Mouse (Mus musculus) kidney, adult 2 months (tissue): Measurements from ENCODE around the gene H2-DMa. TPM values are rescaled to one million over a fixed set of nuclear protein-coding genes. Genes with fewer than 3 reads are reported as not detected.

Source experiments
- DNase-seq: peaks from one replicate; pipeline ENCODE4 v3.0.0; 2021
- H3K27ac ChIP-seq: fragments of 200-500 bp; 2 replicates; pipeline ENCODE4 v1.5.1; 2012; ENCODE audit warnings: low read depth, low read length, control low read depth, inconsistent platforms; ENCODE audit not compliant: insufficient read depth
- H3K27me3 ChIP-seq: fragments of 200-500 bp; replicated peaks from 2 replicates; pipeline ENCODE4 v1.6.1; 2012; ENCODE audit warnings: mild to moderate bottlenecking, moderate library complexity, low read length, inconsistent platforms; ENCODE audit not compliant: control insufficient read depth, insufficient read depth
- H3K36me3 ChIP-seq: fragments of 200-500 bp; 2 replicates; pipeline ENCODE4 v1.6.1; 2012; ENCODE audit warnings: mild to moderate bottlenecking, moderate library complexity, low read length, inconsistent platforms; ENCODE audit not compliant: control insufficient read depth, insufficient read depth
- H3K4me1 ChIP-seq: fragments of 200-500 bp; 2 replicates; pipeline ENCODE4 v1.6.1; 2011; ENCODE audit warnings: low read length; ENCODE audit not compliant: control insufficient read depth, insufficient read depth
- H3K4me3 ChIP-seq: fragments of 200-500 bp; 2 replicates; pipeline ENCODE4 v1.5.1; 2011; ENCODE audit warnings: mild to moderate bottlenecking, low read depth, low read length, control low read depth; ENCODE audit not compliant: insufficient read depth
- CTCF ChIP-seq: fragments of 200-500 bp; conservative IDR thresholded peaks from 2 replicates; pipeline ENCODE4 v1.5.1; 2011; ENCODE audit warnings: low read depth, mild to moderate bottlenecking, control low read depth, low read length, moderate library complexity, mixed read lengths; ENCODE audit not compliant: insufficient read depth, insufficient read length
- POLR2A ChIP-seq: fragments of 200-500 bp; IDR thresholded peaks from one replicate; pipeline ENCODE4 v1.6.1; 2011; ENCODE audit warnings: low read depth, low read length, control low read depth
- WGBS: fragments of 180-500 bp; shearing (Covaris S2); methylation state at CpG from one replicate; pipeline ENCODE4 v1.1.7; 2018; 5-methylcytosine and 5-hydroxymethylcytosine counted together
- polyA plus RNA-seq: library from polyadenylated mRNA; depleted of rRNA; stranded (reverse); fragments of >200 nt; gene quantifications from 2 replicates; pipeline ENCODE4 v1.2.3, GENCODE M21; 2012; rRNA removed

The H2-DMa gene
- polyA plus RNA-seq: 30.1 and 37.1 TPM in 2 replicates

GRCm38 (mm10) chr17:34119249-34120179 is at the start of gene H2-DMa:
TSS of gene H2-DMa (plus strand) at chr17:34119541.
- peaks cover 6% of the 10 kb centered on the region for H3K4me1 ChIP-seq
- H3K4me3 ChIP-seq: peak within 1 kb of the TSS; percentile 99
- H3K27ac ChIP-seq: peak within 1 kb of the TSS; percentile 100
- peak; percentile 99 for DNase-seq
- WGBS: under 1% methylated on average over 96 of the region's 96 CpGs
- TF ChIP-seq POLR2A (peak; percentile 97), CTCF (no peak)
- H3K36me3 ChIP-seq: peaks cover 28% of the 10 kb centered on the region
- H3K27me3 ChIP-seq: no peaks in the 10 kb centered on the region

GRCm38 (mm10) chr17:34072091-34072490 is 47.2 kb upstream of the H2-DMa start:
- Histone ChIP-seq H3K27ac (no peak overlapping the region), H3K4me1 (no peaks in the 10 kb centered on the region), H3K36me3 (no peaks in the 10 kb centered on the region), H3K27me3 (no peaks in the 10 kb centered on the region), H3K4me3 (no peak overlapping the region)
- DNase-seq: no peak
- WGBS: 69% methylated on average over 5 of the region's 5 CpGs
- TF ChIP-seq POLR2A (no peak), CTCF (no peak)

GRCm38 (mm10) chr17:34075271-34075670 is 44.1 kb upstream of the H2-DMa start:
- DNase-seq: peak; percentile 79
- WGBS: 34% methylated on average over 7 of the region's 7 CpGs
- Histone ChIP-seq H3K36me3 (no peaks in the 10 kb centered on the region), H3K4me3 (no peak overlapping the region), H3K27ac (no peak overlapping the region), H3K27me3 (no peaks in the 10 kb centered on the region), H3K4me1 (no peaks in the 10 kb centered on the region)
- TF ChIP-seq POLR2A (no peak), CTCF (0 out of 2 replicates have a peak, but pooled peaks have one; percentile 13)

DNA sequence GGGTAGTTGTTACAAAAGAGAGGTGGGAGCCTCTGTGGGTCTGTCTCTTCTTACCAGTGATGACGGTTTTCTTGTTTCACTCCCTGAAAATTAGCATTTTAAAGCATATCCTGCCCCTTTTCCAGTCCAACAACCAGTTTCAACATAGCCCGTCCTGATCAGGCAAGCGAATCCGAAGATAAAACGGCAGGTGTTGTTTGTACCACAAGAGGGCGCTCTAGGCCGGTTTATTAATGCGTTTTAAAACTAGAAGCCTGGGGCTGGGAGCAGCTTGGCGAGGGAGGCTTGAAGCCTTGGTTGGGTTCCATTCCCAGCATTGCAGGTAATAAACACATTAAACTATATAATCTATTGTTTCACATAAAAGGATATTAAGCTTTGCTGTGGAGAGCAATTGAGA is 41.8 kb upstream of the H2-DMa start:
- no peak overlapping the region for H3K4me3 ChIP-seq
- TF ChIP-seq POLR2A (no peak), CTCF (peak; percentile 68)
- no peaks in the 10 kb centered on the region for H3K4me1 ChIP-seq
- WGBS: under 1% methylated on average over 9 of the region's 9 CpGs
- peak; percentile 82 for DNase-seq
- H3K27ac ChIP-seq: no peak overlapping the region
- no peaks in the 10 kb centered on the region for H3K27me3 ChIP-seq
- no peaks in the 10 kb centered on the region for H3K36me3 ChIP-seq

DNA sequence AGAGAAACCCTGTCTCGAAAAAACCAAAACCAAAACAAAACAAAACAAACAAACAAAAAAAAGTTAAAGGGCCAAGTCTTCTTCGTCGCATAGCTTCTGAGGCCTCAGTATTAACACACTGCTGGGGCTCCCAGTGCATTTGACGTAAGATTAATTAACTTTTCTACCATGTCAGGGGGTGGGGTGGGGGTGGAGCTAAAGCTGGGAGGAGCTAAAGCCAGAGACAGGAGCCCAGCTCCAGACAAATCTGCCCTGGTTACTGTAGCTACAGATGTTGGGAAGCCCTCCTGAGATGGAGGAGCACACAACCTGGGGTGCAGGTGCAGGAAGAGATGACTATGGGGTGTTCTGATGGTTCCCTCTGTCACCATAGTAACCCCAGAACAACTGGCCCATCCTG is 41.2 kb upstream of the H2-DMa start:
- no peaks in the 10 kb centered on the region for H3K4me1 ChIP-seq
- H3K4me3 ChIP-seq: no peak overlapping the region
- 43% methylated on average over 4 of the region's 4 CpGs for WGBS
- TF ChIP-seq CTCF: no peak
- TF ChIP-seq POLR2A: no peak
- no peak for DNase-seq
- H3K36me3 ChIP-seq: no peaks in the 10 kb centered on the region
- no peak overlapping the region for H3K27ac ChIP-seq
- H3K27me3 ChIP-seq: no peaks in the 10 kb centered on the region

DNA sequence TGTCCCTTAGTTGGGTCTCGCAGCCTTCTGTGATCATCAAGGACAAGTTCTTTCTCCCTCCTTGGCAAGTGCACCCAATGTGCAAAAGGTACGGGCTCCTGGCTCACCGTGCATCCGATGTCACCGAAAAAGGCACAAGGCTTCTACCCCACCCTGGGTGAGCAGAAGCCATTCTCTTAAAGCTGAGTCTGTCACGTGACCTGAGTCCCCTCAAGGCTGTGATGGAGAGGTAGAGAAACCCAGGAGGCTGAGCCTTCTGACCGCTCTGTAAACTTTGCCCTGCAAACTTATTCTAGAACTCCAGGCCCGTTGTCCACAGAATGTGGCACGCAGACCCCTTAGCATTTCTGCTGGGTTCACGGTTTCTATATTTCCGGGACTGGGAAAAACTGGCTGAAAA is 40.3 kb upstream of the H2-DMa start:
- DNase-seq: no peak
- Histone ChIP-seq H3K4me3 (no peak overlapping the region), H3K27me3 (no peaks in the 10 kb centered on the region), H3K27ac (no peak overlapping the region), H3K4me1 (no peaks in the 10 kb centered on the region), H3K36me3 (no peaks in the 10 kb centered on the region)
- WGBS: 88% methylated on average over 11 of the region's 11 CpGs
- TF ChIP-seq POLR2A: no peak
- TF ChIP-seq CTCF: no peak

GRCm38 (mm10) chr17:34079621-34080020 is 39.7 kb upstream of the H2-DMa start:
- H3K27ac ChIP-seq: no peak overlapping the region
- no peaks in the 10 kb centered on the region for H3K27me3 ChIP-seq
- no peaks in the 10 kb centered on the region for H3K4me1 ChIP-seq
- peak; percentile 72 for DNase-seq
- no peaks in the 10 kb centered on the region for H3K36me3 ChIP-seq
- WGBS: 22% methylated on average over 5 of the region's 5 CpGs
- TF ChIP-seq POLR2A: no peak
- TF ChIP-seq CTCF: no peak
- no peak overlapping the region for H3K4me3 ChIP-seq
